8 mouse cellular contexts compared by ENCODE assay signal in the genomic region with DNA sequence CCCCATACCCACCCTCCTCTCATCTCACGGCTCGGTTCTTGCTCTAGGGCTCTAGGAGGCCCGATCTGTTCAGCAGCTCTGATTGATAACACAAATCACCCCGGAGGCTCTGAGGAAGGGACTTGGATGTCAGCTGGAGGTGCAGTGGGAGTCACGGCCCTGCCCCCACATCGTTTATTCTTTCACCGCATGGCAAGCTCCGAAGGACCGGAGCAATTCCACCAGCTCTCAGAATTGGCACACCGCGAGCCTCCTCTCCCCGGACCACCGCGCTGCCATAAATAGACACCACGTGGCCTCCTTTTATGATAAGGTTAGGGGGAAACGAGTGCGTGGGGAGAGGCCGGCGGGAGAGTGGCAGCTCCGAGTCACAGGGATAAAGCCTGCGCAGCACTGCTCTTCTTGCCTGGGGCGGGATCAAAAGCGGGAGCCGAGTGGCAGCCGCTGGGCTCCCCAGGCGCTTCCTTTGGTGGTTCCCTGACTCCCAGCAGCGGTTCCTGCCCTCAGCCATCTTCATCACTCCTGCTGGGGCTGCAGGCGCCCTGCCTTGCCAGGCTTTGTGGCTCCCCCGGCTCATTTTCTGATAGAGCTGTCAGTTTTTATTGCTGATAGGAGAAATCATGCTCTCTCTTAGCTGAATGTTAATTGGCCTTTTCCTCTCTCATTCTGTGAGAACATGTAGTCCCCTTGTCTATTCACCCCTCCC. TPM values are rescaled to one million over a fixed set of nuclear protein-coding genes. Genes with fewer than 3 reads are reported as not detected.
DNase-seq lines count a peak whose midpoint lies in the region; ATAC-seq lines count a peak whose summit lies in the region.

No protein-coding gene starts in this region.

- H3K4me1 ChIP-seq in megakaryocyte, embryonic 14.5 days: peaks cover 35% of the 10 kb centered on the region
- peaks cover 9% of the 10 kb centered on the region for H3K4me1 ChIP-seq in embryonic facial prominence, embryonic 14.5 days (ENCODE audit: control insufficient read depth, insufficient read depth, low read length)

- DNase-seq in embryonic facial prominence, embryonic 14.5 days (ENCODE audit: low spot score): peak; percentile 56
- DNase-seq in heart, postnatal 14 days: peak; percentile 42 to 49
- DNase-seq in left cerebral cortex, postnatal 25 days (ENCODE audit: low spot score in 2 of 2): peak; percentile 58 to 74
- DNase-seq in naive thymus-derived CD4-positive, alpha-beta T cell, adult 2 months (ENCODE audit: low read depth): peak; percentile 27
- DNase-seq in thymus, postnatal 4 days: no peak

- no peak overlapping the region for H3K27ac ChIP-seq in embryonic facial prominence, embryonic 14.5 days (replicated peaks; ENCODE audit: low read depth, low read length)

- peak overlapping the region; percentile 71 for H3K4me2 ChIP-seq in embryonic facial prominence, embryonic 14.5 days (ENCODE audit: low read depth, low read length)

- peak overlapping the region; percentile 54 for H3K9ac ChIP-seq in embryonic facial prominence, embryonic 14.5 days (ENCODE audit: low read depth, low read length)

- 1% methylated on average over 28 of the region's 29 CpGs for WGBS in embryonic facial prominence, embryonic 14.5 days

- no peaks in the 10 kb centered on the region for H3K36me3 ChIP-seq in megakaryocyte, embryonic 14.5 days (replicated peaks; ENCODE audit: low read length)
- no peaks in the 10 kb centered on the region for H3K36me3 ChIP-seq in embryonic facial prominence, embryonic 14.5 days (ENCODE audit: control insufficient read depth, insufficient read depth, low read length)

- peak overlapping the region; percentile 88 for H3K4me3 ChIP-seq in megakaryocyte, embryonic 14.5 days (replicated peaks)
- H3K4me3 ChIP-seq in embryonic facial prominence, embryonic 14.5 days (ENCODE audit: low read depth, low read length): peak overlapping the region; percentile 38

- intact Hi-C loops in heart, postnatal 14 days (cut with DNase I): no loop called here
- intact Hi-C loops in left cerebral cortex, postnatal 25 days (cut with DNase I): loop anchor here (2.0 kb wide), 1 partner anchor 28 kb away; no protein-coding TSS in a partner anchor

- H3K9me3 ChIP-seq in megakaryocyte, embryonic 14.5 days: peaks cover 6% of the 10 kb centered on the region
- peaks cover 4% of the 10 kb centered on the region; the same call in 1 of the 2 replicates for H3K9me3 ChIP-seq in embryonic facial prominence, embryonic 14.5 days (ENCODE audit: control insufficient read depth, low read length)

- peaks cover 67% of the 10 kb centered on the region for H3K27me3 ChIP-seq in megakaryocyte, embryonic 14.5 days (replicated peaks)
- no peaks in the 10 kb centered on the region; the same call in 1 of the 2 replicates for H3K27me3 ChIP-seq in embryonic facial prominence, embryonic 14.5 days (replicated peaks; ENCODE audit: control insufficient read depth, insufficient read depth, low read length)

- ATAC-seq in megakaryocyte, adult 5-6 weeks (ENCODE audit: poor library complexity, severe bottlenecking): no peak
- peak; percentile 59 for ATAC-seq in embryonic facial prominence, embryonic 14.5 days (ENCODE audit: low read depth)
- ATAC-seq in erythroblast, adult 5-6 weeks (replicated peaks; ENCODE audit: low FRiP score, poor library complexity, severe bottlenecking): no peak

RNA-seq across cellular contexts. Expression of gene Nfam1, which starts 23.4 kb away (rescaled TPM):
- 3.8 and 7.7 TPM in 2 replicates for polyA plus RNA-seq in megakaryocyte, embryonic 14.5 days (2012; ENCODE audit: insufficient read depth, low replicate concordance)
- 159 TPM in 2 replicates for total RNA-seq in megakaryocyte, adult 5-6 weeks (2015)
- total RNA-seq in megakaryocyte, adult 5-6 weeks (2017): 189 and 212 TPM in 2 replicates
- polyA plus RNA-seq in embryonic facial prominence, embryonic 14.5 days (2014; fragmentation: Nextera tagmentation; extraction: Ambion mirVana): 4.7 and 6.0 TPM in 2 replicates
- 1 to 10 TPM; 2.2 to 2.4 TPM for total RNA-seq in heart, postnatal 14 days (2021)
- total RNA-seq in left cerebral cortex, postnatal 25 days (2021): 1 to 10 TPM; 2.0 to 2.8 TPM
- total RNA-seq in erythroblast, adult 5-6 weeks (2015; ENCODE audit: low replicate concordance): 26.3 and 27.6 TPM in 2 replicates
- 18.4 and 30.1 TPM in 2 replicates for total RNA-seq in erythroblast, adult 5-6 weeks (2017; ENCODE audit: low replicate concordance)

RNA-seq across cellular contexts. Expression of gene Serhl, which starts 32.8 kb away (rescaled TPM):
- polyA plus RNA-seq in megakaryocyte, embryonic 14.5 days (2012; ENCODE audit: insufficient read depth, low replicate concordance): 4.7 and 8.1 TPM in 2 replicates
- total RNA-seq in megakaryocyte, adult 5-6 weeks (2015): 36.6 and 46.4 TPM in 2 replicates
- total RNA-seq in megakaryocyte, adult 5-6 weeks (2017): 27.0 and 34.6 TPM in 2 replicates
- polyA plus RNA-seq in embryonic facial prominence, embryonic 14.5 days (2014; fragmentation: Nextera tagmentation; extraction: Ambion mirVana): 63.8 and 71.6 TPM in 2 replicates
- 10 to 100 TPM; 48.1 to 49.4 TPM for total RNA-seq in heart, postnatal 14 days (2021)
- total RNA-seq in left cerebral cortex, postnatal 25 days (2021): 1 to 10 TPM; 8.3 to 9.8 TPM
- 14.2 and 18.3 TPM in 2 replicates for total RNA-seq in erythroblast, adult 5-6 weeks (2015; ENCODE audit: low replicate concordance)
- 7.0 and 19.4 TPM in 2 replicates for total RNA-seq in erythroblast, adult 5-6 weeks (2017; ENCODE audit: low replicate concordance)

Comparison
In these comparisons a context has a peak if more than half of its experiments do, and no peak if none do; other contexts are left out.
1. RNA of gene Nfam1, which starts 23.4 kb away (total RNA-seq): 159 to 212 TPM in megakaryocyte, adult 5-6 weeks and 18.4 to 30.1 TPM in erythroblast, adult 5-6 weeks; 2.0 to 2.8 TPM in left cerebral cortex, postnatal 25 days and 2.2 to 2.4 TPM in heart, postnatal 14 days; every median in the first group is over 4 times any median in the second.